Mouse (Mus musculus) monocyte, adult 59 days (primary cell): ENCODE results near the gene Gpx4. TPM values are rescaled to one million over a fixed set of nuclear protein-coding genes. Genes with fewer than 3 reads are reported as not detected.

Experiments used
- total RNA-seq, 2 experiments: library from RNA; stranded (reverse); gene quantifications; one replicate each; pipeline ENCODE4 v1.2.4; 2023

Gene Gpx4
- 100 to 1,000 TPM; 295 to 325 TPM for total RNA-seq

DNA sequence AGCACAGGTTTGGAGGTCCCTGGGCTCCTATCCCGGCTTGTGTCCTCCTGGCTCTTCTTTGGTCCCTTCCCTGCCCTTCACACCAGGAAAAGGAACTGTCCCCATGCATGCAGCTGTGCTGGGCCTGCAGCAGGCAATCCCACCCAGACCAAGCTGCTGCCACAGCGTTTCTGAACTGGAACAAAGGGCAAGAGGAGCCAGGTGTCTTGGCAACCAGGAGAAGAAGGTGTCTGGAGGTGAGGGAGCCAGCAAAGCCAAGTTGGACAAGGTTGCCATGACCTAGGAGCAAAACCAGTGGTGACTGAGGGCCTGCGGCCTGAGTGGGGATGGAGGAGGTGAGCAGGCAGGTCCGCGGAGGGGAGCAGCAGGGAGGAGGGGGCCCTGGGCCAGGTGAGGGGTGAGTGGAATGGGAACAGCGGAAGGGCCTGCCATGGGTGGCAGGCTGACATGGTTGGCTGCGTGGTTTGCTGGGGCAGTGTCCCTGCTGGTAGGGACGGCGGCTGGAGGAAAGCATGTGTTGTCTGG is at the start of gene Gpx4:
TSS of gene Gpx4 (plus strand) at position 126 of the 525 bp plus-strand sequence.

GRCm38 (mm10) chr10:80016511-80016910 is 30.5 kb upstream of the Gpx4 start, which contains the start of gene Arhgap45:
Gene Arhgap45 (plus strand): TSS chr10:80016653.

GRCm38 (mm10) chr10:80039559-80039979 is 7.4 kb upstream of the Gpx4 start, which contains the start of gene Polr2e:
Gene Polr2e (minus strand): TSS chr10:80039795.

GRCm38 (mm10) chr10:80105460-80105859 is 58.5 kb downstream of the Gpx4 start, which contains the start of gene Sbno2:
Gene Sbno2 (minus strand): TSS chr10:80105571.

Other genes starting within 250 kb of the Gpx4 start
- under 1 TPM in 1 of 2 experiments, not detected in 1; 0.49 TPM for gene Misp, start 226.2 kb upstream of the Gpx4 start, total RNA-seq
- gene Ptbp1, start 192.7 kb upstream of the Gpx4 start, total RNA-seq: 100 to 1,000 TPM; 308 to 311 TPM
- gene Prtn3, start 172.7 kb upstream of the Gpx4 start, total RNA-seq: 10 to 100 TPM in 1 of 2 experiments, 1 to 10 TPM in 1; 4.9 to 13.3 TPM
- gene Plppr3, start 172.5 kb upstream of the Gpx4 start, total RNA-seq: 1 to 10 TPM; 1.5 to 5.6 TPM
- 1 to 10 TPM; 1.4 to 1.7 TPM for gene Elane, start 160.9 kb upstream of the Gpx4 start, total RNA-seq
- gene Cfd, start 156.3 kb upstream of the Gpx4 start, total RNA-seq: not detected
- 10 to 100 TPM; 33.8 to 45.6 TPM for gene Med16, start 138.2 kb upstream of the Gpx4 start, total RNA-seq
- not detected for gene Gm26602, start 136.3 kb upstream of the Gpx4 start, total RNA-seq
- 1 to 10 TPM; 1.1 to 1.5 TPM for gene Kiss1r, start 130.2 kb upstream of the Gpx4 start, total RNA-seq
- gene R3hdm4, start 126.0 kb upstream of the Gpx4 start, total RNA-seq: 100 to 1,000 TPM; 103 to 108 TPM
- gene Arid3a, start 120.1 kb upstream of the Gpx4 start, total RNA-seq: 10 to 100 TPM; 72.0 to 93.0 TPM
- 10 to 100 TPM; 14.9 to 15.3 TPM for gene Wdr18, start 87.0 kb upstream of the Gpx4 start, total RNA-seq
- not detected for gene Grin3b, start 76.5 kb upstream of the Gpx4 start, total RNA-seq
- gene Tmem259, start 62.8 kb upstream of the Gpx4 start, total RNA-seq: 100 to 1,000 TPM; 159 to 170 TPM
- 100 to 1,000 TPM; 264 to 285 TPM for gene Cnn2, start 58.6 kb upstream of the Gpx4 start, total RNA-seq
- 100 to 1,000 TPM; 123 to 126 TPM for gene Abca7, start 50.7 kb upstream of the Gpx4 start, total RNA-seq
- gene Arhgap45, start 30.5 kb upstream of the Gpx4 start, total RNA-seq: 100 to 1,000 TPM; 445 to 469 TPM
- gene Polr2e, start 7.4 kb upstream of the Gpx4 start, total RNA-seq: 10 to 100 TPM; 70.3 to 88.5 TPM
- 100 to 1,000 TPM; 221 to 224 TPM for gene Sbno2, start 58.4 kb downstream of the Gpx4 start, total RNA-seq
- 100 to 1,000 TPM; 122 to 129 TPM for gene Stk11, start 68.6 kb downstream of the Gpx4 start, total RNA-seq
- 100 to 1,000 TPM; 165 to 182 TPM for gene Atp5d, start 91.5 kb downstream of the Gpx4 start, total RNA-seq
- gene Cbarp, start 93.7 kb downstream of the Gpx4 start, total RNA-seq: 1 to 10 TPM; 3.7 to 4.5 TPM
- 100 to 1,000 TPM; 150 to 162 TPM for gene Midn, start 101.1 kb downstream of the Gpx4 start, total RNA-seq
- 10 to 100 TPM; 46.0 to 76.6 TPM for gene Cirbp, start 118.8 kb downstream of the Gpx4 start, total RNA-seq
- 10 to 100 TPM; 11.8 to 19.2 TPM for gene 1600002K03Rik, start 125.8 kb downstream of the Gpx4 start, total RNA-seq
- gene Efna2, start 132.3 kb downstream of the Gpx4 start, total RNA-seq: under 1 TPM; 0.24 to 0.49 TPM
- 10 to 100 TPM; 36.1 to 46.4 TPM for gene Mum1, start 179.3 kb downstream of the Gpx4 start, total RNA-seq
- 10 to 100 TPM; 70.2 to 74.7 TPM for gene Ndufs7, start 202.0 kb downstream of the Gpx4 start, total RNA-seq
- 10 to 100 TPM; 12.4 to 13.8 TPM for gene Gamt, start 213.8 kb downstream of the Gpx4 start, total RNA-seq
- 10 to 100 TPM; 83.2 to 97.3 TPM for gene Dazap1, start 214.3 kb downstream of the Gpx4 start, total RNA-seq
- 1,000 to 10,000 TPM; 1,532 to 1,602 TPM for gene Rps15, start 245.3 kb downstream of the Gpx4 start, total RNA-seq
- gene Apc2, start 248.8 kb downstream of the Gpx4 start, total RNA-seq: under 1 TPM in 1 of 2 experiments, not detected in 1; 0.06 TPM